Mouse (Mus musculus) 3134 (cell line): ENCODE measurements at regions not wholly inside any gene's neighbourhood (a gene's known extent, or its start where the extent isn't known, plus 50 kb on each side); places are given as distances from the start of the nearest gene placed in this dataset.

Source experiments
- DNase-seq: peaks from one replicate; pipeline ENCODE4 v3.0.0-alpha.2; 2011; ENCODE audit warnings: low spot score; ENCODE audit not compliant: insufficient read length; ENCODE audit errors: extremely low read depth

DNA sequence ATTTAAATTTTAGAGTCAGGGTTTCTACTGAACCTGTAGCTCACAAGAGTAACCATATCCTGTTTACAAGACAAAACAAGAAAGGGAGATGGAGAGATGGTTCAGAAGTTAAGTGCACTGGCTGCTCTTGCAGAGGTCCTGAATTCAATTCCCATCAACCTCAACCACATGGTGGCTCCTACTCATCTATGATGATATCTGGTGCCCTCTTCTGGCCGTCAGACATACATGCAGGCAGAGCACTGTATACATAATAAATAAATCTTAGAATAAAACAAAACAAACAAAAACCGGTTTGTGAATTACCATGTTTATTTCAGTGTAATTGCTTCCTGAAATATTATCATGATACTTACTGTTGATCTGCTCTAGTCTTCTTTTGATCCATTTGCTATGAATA, 845.4 kb downstream of the Pcdh18 start:
- DNase-seq: no peak

DNA sequence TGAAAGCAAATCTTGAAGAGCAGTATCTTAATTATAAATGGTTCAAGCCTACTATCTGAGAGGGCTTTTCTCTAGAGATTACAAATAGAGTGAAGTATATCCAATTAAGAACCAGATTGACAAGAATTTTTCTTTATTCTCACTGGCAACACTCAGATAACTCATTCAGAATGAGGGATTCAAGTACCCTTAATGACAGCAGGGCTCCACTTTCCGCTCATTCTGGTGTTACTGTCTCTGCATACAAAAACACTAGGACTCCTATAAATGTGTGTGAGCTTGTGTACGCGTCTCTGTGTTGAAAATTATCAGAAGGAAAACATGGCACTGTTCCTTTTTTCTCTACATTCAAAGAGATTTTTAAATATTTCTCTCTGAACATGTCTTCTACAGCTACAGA, 866.7 kb downstream of the Pcdh18 start:
- no peak for DNase-seq

DNA sequence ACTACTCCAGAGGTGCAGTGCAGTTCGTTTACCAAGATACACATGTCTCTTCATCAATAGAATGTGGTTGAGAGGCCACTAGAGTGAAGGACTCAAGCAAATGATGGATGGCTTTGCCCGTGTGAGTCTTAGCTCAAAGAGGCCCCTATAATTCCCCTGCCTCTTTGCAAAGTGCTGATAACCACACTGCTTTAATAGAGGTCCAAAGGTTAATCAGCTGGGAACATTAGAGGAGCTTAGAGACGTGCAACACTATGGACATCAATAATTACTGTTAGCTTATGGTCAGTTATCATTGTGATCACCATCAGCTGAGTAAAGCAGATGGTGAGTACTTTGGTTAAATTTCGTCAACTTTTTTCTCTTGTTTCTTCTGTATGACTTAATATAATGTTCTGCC, 869.2 kb downstream of the Pcdh18 start:
- DNase-seq: no peak

DNA sequence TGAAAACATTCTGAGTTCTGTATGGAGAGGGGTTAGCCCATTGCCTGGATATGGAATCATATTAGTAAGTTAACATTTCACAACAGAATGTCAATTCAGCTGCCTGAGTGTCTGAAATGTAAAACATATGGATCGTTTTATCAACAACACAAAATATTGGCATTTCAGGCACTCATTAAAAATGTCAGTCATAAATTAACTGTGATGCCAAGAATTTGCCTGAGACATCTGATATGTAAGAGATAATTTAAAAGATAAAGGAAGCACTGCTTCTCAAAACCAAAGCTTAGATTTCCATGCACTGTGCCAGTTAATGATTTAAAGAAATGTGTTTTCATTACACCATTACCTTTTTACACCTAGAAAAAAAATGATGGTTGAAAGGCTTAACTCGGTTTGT, 887.6 kb downstream of the Pcdh18 start:
- DNase-seq: no peak

DNA sequence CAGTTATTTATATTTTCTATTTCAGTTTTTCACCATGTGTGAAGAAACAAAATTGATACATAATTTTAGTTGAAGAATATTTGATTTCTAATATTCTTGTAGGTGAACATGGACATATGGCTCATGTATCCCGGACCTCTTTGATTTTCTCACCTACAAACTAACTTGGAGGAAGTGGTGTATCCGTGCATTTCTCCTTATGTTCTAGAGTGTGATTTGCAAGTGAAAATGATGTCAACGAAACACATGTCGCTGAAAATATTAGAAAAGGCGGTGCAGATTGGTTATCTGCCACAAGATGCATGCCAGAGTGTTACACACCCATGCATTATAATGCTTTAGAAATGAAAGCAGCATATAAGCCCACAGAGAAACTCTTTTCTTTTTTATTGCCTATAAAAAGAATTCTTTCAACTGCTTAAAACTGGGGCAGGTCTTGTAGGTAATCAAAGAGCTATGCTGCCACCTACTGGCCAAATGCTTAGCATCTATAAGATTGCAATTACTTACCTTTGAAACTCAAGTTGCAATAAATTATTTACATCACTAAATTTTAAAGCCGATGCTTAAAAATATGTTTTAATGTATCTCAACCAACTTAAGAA, 911.0 kb downstream of the Pcdh18 start:
- peak; percentile 4 for DNase-seq

DNA sequence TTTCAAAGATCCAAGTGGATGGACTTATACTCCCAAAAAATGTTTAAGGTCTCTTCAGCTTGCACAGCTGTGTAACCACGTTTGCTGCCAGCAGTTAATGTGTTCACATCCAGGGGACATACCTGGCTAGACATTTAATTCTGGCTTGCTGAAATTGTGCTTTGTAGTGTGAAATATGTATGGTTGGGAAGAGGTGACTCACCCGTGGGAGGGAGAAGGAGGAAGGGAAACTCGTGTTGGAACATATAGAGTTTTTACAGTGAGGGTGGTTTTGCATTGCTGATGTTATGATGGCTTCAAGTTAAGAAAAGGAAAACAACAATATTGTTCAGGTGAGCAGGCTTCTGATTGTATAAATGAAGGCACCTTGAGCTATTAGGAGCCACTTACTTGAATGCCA, 916.4 kb downstream of the Pcdh18 start:
- DNase-seq: no peak

DNA sequence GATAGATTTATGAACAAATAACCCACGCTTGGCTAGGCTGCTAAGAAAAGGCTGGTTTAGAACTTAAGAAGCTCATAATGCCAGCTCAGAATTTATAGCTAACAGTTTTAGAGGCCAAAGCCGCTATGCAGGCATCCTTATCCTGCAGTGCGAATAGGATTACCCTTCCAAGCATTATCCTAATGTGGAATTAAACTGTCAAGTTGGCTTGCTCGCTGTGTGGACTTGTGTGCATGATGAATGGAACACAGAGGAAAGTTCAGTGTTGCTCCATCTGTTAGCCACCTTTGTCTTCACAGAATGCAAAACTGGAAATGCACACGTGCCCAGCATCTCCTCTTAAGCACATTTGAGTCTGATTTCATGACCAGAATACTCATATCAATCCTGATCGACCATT, 933.8 kb downstream of the Pcdh18 start:
- DNase-seq: no peak

DNA sequence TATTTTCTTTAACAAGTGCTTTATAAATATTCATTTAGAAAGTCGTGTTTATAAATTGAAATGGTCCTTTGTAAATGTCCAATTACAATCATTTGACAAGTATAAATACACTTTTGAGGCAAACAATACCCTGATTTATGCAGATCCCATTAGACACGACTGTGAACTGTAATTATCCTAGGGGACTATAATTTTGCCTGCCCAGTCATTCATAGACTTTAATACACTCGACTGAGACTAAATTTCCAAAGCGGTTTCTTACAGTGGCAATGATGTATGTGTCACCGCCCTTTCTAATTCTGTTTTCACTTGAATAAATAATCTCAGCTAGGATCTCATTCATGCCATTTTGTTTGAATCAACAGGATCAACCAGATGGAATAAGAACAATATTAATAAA, 952.7 kb downstream of the Pcdh18 start:
- DNase-seq: no peak

DNA sequence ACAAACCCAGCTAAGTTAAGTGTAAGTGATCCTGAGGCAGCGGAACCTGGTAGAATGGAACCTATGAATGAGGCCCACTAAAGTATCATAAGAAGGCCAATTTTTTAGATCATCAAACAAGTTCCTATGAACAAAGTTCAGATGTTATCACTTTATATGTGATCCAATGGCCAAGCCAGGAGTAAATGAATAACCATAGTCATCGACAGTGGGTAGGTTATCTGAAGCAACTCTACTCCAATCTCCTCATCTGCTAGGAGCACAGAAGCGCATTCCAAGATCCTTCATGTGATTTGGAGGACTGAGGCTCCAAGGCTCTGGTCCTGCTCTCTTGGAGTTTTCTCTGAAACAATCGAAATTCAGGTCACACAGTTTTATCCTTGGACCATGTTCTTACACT, 985.4 kb downstream of the Pcdh18 start:
- DNase-seq: no peak
